Mouse (Mus musculus) large intestine, adult 2 months (tissue): ENCODE data around the gene Rab11fip4. TPM values are rescaled to one million over a fixed set of nuclear protein-coding genes. Genes with fewer than 3 reads are reported as not detected.

Source experiments
- DNase-seq: peaks from one replicate; pipeline ENCODE4 v3.0.0-alpha.2; 2012; ENCODE audit warnings: low read depth, low spot score
- WGBS: fragments of 180-500 bp; shearing (Covaris S2); methylation state at CpG from one replicate; pipeline ENCODE4 v1.1.7; 2018; 5-methylcytosine and 5-hydroxymethylcytosine counted together
- polyA plus RNA-seq: library from polyadenylated mRNA; depleted of rRNA; stranded (reverse); fragments of >200 nt; gene quantifications from 2 replicates; pipeline ENCODE4 v1.2.3, GENCODE M21; 2012

Rab11fip4 gene
- polyA plus RNA-seq, 1 experiment, result 4.7 TPM

GRCm38 (mm10) chr11:79702092-79702491 is 111.1 kb downstream of the Rab11fip4 start:
- DNase-seq, result no peak
- WGBS, result 90% methylated on average over 6 of the region's 6 CpGs

DNA sequence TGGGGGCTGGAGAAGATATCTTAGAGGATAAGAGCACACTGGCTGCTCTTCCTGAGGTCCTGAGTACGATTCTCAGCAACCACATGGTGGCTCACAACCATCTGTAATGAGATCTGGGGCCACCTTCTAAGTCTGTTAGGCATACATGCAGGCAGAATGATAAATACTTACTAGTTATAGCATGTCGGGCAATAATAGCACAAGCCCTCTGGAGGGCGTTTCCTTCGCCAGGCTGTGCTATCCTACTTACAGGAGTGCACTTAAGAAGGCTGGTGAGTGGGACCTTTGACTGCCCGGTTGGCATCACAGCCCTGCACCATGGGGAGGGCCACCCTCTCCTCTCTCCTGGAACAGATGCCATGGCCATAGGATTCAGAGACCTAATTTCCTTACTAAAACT is 112.4 kb downstream of the Rab11fip4 start:
- 1% methylated on average over 5 of the region's 5 CpGs for WGBS
- no peak for DNase-seq

GRCm38 (mm10) chr11:79703885-79704291 is 112.9 kb downstream of the Rab11fip4 start:
- WGBS, result under 1% methylated on average over 27 of the region's 27 CpGs
- DNase-seq, result no peak

GRCm38 (mm10) chr11:79704318-79705150 is 113.5 kb downstream of the Rab11fip4 start:
- whole genome bisulfite sequencing, result 1% methylated on average over 60 of the region's 61 CpGs
- peak; percentile 67 for DNase-seq

DNA sequence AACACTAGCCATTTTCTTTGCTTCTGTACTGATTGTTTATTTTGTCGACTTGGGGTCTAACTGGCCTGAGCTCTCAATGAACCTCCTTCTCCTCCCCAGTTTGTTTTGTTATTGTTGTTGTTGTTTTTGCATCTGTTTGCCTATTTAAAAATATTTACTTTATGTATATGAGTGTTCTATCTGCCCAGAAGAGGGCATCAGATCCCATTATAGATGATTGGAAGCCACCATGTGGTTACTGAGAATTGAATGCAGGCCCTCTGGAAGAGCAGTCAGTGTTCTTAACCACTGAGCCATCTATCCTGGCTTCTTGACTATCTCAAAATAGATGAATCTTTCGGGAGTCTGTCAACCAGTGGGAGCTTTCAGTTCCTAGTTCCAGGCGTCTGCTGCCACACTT is 116.1 kb downstream of the Rab11fip4 start:
- DNase-seq, result no peak
- 84% methylated on average over 3 of the region's 3 CpGs for WGBS

DNA sequence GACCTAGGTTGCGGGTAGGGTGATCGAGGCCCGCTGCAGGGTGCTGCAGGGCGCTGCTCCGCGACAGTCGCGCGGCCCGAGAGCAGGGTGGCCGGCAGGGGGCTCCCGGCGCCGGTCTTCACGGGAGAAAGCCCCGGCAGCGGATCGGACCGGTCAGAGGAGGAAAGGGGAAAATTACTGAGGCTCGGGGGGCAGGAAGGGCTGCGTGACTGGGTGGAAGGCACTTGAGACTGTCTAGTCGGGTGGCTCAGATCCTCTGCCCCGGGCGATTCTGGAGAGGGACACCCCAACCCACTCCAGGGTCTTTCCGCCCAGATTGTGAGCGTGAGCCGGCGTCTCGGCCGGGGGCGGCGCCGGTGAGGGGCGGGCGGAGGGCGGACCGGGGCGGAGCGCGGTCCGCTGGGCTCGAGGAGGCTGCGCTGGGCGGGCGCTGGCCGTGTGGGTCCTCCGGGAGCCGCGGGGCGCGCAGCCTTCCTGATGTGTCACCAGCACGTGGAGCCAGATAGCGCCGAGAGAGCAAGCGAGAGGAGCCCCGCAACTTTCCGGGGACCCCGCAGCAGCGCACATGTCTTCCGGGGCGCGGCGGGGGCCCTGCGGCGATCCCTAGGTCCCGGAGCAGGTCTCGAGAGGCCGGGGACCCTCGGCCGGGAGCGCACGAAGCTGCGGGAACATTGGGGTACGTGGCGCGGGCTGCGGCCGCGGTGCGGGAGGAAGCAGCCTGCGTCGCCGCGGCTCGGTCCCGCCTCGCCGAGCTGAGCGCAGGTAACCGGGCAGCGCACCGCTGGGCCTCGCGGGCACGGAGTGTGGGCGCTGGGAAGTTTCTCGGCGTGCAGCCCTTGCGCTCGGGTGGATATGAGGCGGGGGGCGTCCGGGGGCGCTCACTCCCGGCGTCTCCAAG is 120.1 kb downstream of the Rab11fip4 start:
- WGBS, result under 1% methylated on average over 106 of the region's 106 CpGs

GRCm38 (mm10) chr11:79711766-79712369 is 120.9 kb downstream of the Rab11fip4 start:
- WGBS, result 1% methylated on average over 46 of the region's 46 CpGs
- DNase-seq, result no peak

More for the DNA sequence above, 120.1 kb downstream of the Rab11fip4 start:
- no peak for DNase-seq

DNA sequence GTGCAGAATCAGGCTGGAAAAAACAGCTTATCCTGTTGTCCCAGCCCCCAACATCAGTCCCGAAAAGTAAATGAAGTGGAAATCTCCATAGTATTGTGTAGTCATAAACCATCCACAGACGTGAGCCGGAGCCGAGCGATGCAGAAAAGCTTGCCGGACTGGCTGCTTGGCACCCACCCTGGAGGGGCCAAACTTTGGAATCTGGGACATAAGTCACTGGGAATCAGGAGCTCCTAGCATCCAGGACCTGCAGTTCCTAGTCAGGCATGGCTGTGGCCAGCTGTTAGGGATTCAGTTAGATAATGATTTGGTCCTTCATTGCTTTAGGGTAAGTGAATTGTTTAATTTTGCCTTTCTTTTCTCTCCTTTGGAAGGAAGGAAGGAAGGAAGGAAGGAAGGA is 122.2 kb downstream of the Rab11fip4 start:
- DNase-seq, result no peak
- WGBS, result 8% methylated on average over 6 of the region's 6 CpGs

GRCm38 (mm10) chr11:79713678-79714077 is 122.7 kb downstream of the Rab11fip4 start:
- WGBS, result 19% methylated on average over 4 of the region's 4 CpGs
- no peak for DNase-seq

GRCm38 (mm10) chr11:79714082-79714742 is 123.2 kb downstream of the Rab11fip4 start:
- no peak for DNase-seq
- 28% methylated on average over 13 of the region's 13 CpGs for WGBS

DNA sequence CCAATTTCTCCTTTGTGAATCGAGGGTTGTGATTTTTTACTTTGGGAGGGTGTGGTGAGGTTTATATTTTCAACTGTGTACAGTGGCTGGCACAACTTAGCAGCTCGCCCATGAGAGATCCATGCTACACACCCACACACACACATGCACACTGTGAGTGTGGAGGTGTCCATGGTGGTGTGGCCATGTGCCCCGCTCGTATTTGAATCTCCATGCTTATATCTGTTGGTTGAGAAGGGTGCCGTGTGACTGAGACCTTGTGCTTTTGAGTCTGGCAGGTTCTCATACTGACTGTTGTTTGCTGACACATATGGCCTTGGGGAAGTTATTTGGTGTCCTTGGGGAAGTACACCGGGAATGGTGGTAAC is 123.7 kb downstream of the Rab11fip4 start:
- 41% methylated on average over 6 of the region's 6 CpGs for WGBS
- no peak for DNase-seq

- 72% methylated on average over 8 of the region's 8 CpGs for WGBS
- no peak for DNase-seq
These were observed 124.3 kb downstream of the Rab11fip4 start for GRCm38 (mm10) chr11:79715316-79715715.

- DNase-seq, result no peak
- WGBS, result 65% methylated on average over 6 of the region's 6 CpGs
These were observed 124.9 kb downstream of the Rab11fip4 start for GRCm38 (mm10) chr11:79715733-79716452.

DNA sequence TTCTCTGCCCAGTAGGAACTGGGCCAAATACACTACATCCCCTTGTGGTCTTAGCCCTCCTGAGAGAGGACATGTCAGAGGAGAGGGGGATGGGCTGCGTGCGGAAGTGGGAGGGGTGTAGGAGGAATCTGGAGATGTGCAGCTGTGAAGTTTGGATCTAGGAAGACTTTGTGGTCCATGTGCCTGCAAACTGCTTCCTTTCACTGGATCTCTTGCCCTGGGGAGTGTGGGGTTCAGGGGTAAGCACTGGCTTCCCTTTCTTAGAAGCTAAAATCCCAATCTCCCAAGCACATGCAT is 125.4 kb downstream of the Rab11fip4 start:
- 78% methylated on average over 2 of the region's 2 CpGs for WGBS
- no peak for DNase-seq

DNA sequence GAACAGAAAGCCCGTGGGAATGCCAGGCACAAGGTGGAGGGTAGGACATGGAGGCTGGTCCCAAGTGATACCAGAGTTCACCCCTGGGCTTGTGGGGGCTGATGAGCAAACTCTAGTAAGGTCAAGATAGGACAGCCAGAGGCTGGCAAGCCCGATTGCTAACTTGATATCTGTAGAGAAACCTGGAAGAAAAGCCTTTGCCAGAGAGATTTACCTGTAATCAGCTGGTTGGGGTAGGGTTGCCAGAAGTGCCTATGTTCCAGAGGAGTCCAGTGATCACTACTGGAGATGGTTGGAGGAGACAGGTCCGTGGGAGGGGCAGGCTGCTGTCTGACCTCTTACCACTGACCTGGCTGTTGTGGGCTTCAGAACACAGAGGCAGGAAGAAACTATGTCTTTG is 126.3 kb downstream of the Rab11fip4 start:
- 32% methylated on average over 3 of the region's 3 CpGs for WGBS
- DNase-seq, result no peak

- no peak for DNase-seq
- WGBS, result 46% methylated on average over 7 of the region's 7 CpGs
These were observed 126.8 kb downstream of the Rab11fip4 start for GRCm38 (mm10) chr11:79717801-79718200.

DNA sequence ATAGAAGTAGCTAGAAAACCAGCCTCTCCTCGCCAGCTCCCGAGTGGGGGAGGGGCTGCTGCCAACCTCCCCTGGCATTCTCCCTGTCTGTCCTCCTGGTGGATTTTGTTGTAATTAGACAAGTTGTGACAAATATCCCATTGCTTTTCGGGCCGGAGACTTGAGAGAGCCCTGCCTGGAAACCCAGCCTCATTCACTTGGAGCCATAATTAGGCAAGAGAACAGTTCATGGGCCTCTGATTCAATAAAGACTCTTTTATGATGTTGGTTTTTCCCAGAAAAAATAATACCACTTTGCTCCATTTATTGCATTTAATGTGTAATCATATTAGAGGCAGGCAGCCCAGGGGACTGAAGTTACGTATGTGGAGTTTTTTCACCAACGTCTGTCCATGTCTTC is 127.2 kb downstream of the Rab11fip4 start:
- 38% methylated on average over 6 of the region's 6 CpGs for WGBS
- DNase-seq, result no peak

DNA sequence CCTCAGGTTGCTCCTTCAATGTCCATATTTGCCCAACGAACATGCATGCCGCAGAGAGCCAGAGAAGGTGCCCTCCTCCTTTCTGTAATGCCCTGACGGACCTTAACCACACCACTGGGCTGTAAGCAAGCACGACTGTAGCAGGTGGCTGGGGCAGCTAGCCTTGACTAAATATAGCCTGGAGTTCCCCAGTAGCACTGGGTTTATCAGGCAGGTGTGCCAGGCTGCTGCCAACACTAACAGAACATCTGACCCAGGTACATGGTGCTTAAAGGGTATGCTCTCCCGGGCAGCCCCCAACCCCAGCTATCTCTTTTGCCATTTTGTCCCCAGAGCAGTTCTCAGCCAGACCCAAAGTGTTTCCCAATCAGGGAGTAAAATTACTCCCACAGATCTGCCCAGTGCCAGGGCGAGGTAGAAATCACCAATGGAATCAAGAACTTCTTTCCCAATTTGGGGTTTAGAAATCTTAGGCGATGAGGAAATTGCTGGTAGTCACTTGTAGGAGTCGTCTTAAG is 127.9 kb downstream of the Rab11fip4 start:
- no peak for DNase-seq
- WGBS, result 36% methylated on average over 8 of the region's 8 CpGs

DNA sequence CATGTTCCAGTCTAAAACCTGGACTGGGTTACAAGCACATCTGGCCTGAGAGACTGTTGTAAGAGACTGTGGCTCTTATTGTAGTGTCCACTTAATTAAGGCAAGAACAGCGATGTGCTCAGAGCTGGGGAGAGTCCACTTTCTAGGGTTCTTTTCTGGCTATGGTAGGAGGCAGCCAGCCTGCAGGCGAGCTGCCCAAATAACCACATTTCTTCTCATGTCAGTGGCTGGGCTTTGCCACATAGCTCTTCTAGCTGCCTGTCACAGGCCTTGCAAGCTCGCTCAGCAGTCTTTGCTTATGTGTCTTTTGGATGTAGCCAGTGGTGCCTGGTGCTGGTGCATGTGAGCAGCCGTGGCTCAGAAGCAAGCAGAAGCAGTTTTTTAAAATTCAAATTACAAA is 129.7 kb downstream of the Rab11fip4 start:
- no peak for DNase-seq
- 83% methylated on average over 4 of the region's 4 CpGs for WGBS
